Mouse (Mus musculus): ENCODE measurements around the gene Gcnt4. TPM values are rescaled to one million over a fixed set of nuclear protein-coding genes. Genes with fewer than 3 reads are reported as not detected.
A peak's percentile ranks its signal among the peaks of the same experiment; 100 is the strongest.

Gcnt4 gene
- polyA plus RNA-seq, 1 experiment from 2014 or later: 1.3 TPM

DNA sequence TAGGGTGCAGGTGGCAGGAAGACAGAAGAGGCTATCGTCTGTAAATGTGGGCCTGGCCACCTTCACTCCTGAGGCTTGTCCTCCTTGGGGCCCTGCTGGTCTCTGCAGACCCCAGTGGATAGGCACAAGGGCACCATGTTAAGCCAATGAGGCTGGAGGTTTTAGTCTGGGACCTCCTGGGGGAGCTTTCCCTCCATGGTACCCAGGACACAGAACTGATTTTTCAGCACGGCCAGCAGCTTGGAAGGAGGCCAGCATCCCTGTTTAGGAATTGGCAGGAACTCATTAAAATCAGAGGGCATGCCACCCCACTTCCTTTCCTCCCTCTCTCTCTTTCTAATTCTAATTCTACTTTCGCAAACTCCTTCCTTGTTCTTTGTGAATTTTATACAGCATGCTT is 19.1 kb downstream of the Gcnt4 start:
- Histone ChIP-seq H3K27me3 (ENCODE audit: insufficient read depth, low read length) (no peaks in the 10 kb centered on the region), H3K36me3 (ENCODE audit: insufficient read depth, low read length) (no peaks in the 10 kb centered on the region), H3K4me3 (replicated peaks; ENCODE audit: low read depth, low read length) (no peak overlapping the region), H3K4me2 (ENCODE audit: low read length) (no peak overlapping the region), H3K9me3 (replicated peaks; ENCODE audit: low read length) (no peaks in the 10 kb centered on the region), H3K27ac (no peak overlapping the region), H3K4me1 (replicated peaks; ENCODE audit: insufficient read depth, low read length) (no peaks in the 10 kb centered on the region), H3K9ac (ENCODE audit: low read depth, low read length) (no peak overlapping the region)
- peak; percentile 17; the same call in 1 of the 2 replicates for TF ChIP-seq CTCF (IDR thresholded peaks at IDR 0.05; ENCODE audit: low read depth)
- WGBS: 41% methylated on average over 3 of the region's 3 CpGs
- peak; percentile 41 for DNase-seq (ENCODE audit: low spot score)
- no peak for ATAC-seq (replicated peaks; ENCODE audit: low FRiP score, low read depth)

DNA sequence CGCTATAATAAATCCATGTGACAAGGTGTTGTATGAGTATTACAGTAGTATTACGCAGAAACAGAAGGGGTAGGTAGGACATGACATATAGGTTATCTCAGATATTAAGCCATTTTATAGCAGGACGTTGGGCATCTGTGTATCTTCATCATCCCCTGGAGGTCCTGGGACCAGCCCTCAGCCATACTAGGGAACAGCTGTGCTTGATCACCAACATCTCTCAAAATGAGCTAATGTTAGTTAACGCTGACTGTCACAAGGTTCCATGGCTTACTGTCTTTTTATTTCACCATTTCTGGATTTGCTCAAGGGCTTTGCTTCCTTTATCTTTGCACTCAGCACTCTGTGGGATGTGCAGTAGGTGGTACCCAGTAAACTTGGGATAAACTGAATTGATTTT is 21.3 kb downstream of the Gcnt4 start:
- Histone ChIP-seq H3K4me1 (replicated peaks; ENCODE audit: insufficient read depth, low read length) (no peaks in the 10 kb centered on the region), H3K27me3 (ENCODE audit: insufficient read depth, low read length) (no peaks in the 10 kb centered on the region), H3K9ac (ENCODE audit: low read depth, low read length) (no peak overlapping the region), H3K9me3 (replicated peaks; ENCODE audit: low read length) (no peaks in the 10 kb centered on the region), H3K4me2 (ENCODE audit: low read length) (no peak overlapping the region), H3K36me3 (ENCODE audit: insufficient read depth, low read length) (no peaks in the 10 kb centered on the region), H3K4me3 (replicated peaks; ENCODE audit: low read depth, low read length) (no peak overlapping the region), H3K27ac (no peak overlapping the region)
- no peak for DNase-seq (ENCODE audit: low spot score)
- no peak for ATAC-seq (replicated peaks; ENCODE audit: low FRiP score, low read depth)
- no peak for TF ChIP-seq CTCF (IDR thresholded peaks at IDR 0.05; ENCODE audit: low read depth)
- WGBS: 83% methylated on average over 4 of the region's 4 CpGs

DNA sequence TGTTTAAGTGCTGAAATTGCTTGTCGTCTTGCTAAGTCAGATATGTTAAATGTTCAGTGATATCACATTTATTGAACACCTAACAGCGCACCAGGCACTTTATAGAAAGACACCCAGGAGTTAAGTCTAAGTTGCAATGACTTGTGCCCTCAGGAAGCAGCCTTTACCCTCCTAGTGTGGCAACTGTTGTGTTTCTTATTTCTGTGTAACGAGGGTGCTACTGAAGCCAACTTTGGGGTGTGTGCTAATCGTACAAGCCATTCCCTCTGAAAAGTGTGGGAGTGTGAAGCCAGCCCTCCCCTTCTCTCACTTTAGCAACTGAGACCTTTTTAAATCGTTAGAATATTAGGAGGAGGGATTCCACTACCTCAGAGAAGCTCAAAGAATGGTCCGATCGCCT is 23.2 kb downstream of the Gcnt4 start:
- DNase-seq (ENCODE audit: low spot score) (no peak), ATAC-seq (replicated peaks; ENCODE audit: low FRiP score, low read depth) (no peak)
- Histone ChIP-seq H3K4me3 (replicated peaks; ENCODE audit: low read depth, low read length) (no peak overlapping the region), H3K9ac (ENCODE audit: low read depth, low read length) (no peak overlapping the region), H3K9me3 (replicated peaks; ENCODE audit: low read length) (no peaks in the 10 kb centered on the region), H3K4me2 (ENCODE audit: low read length) (no peak overlapping the region), H3K4me1 (replicated peaks; ENCODE audit: insufficient read depth, low read length) (no peaks in the 10 kb centered on the region), H3K27ac (no peak overlapping the region), H3K27me3 (ENCODE audit: insufficient read depth, low read length) (no peaks in the 10 kb centered on the region), H3K36me3 (ENCODE audit: insufficient read depth, low read length) (no peaks in the 10 kb centered on the region)
- 74% methylated on average over 7 of the region's 7 CpGs for WGBS
- TF ChIP-seq CTCF (IDR thresholded peaks at IDR 0.05; ENCODE audit: low read depth): no peak

DNA sequence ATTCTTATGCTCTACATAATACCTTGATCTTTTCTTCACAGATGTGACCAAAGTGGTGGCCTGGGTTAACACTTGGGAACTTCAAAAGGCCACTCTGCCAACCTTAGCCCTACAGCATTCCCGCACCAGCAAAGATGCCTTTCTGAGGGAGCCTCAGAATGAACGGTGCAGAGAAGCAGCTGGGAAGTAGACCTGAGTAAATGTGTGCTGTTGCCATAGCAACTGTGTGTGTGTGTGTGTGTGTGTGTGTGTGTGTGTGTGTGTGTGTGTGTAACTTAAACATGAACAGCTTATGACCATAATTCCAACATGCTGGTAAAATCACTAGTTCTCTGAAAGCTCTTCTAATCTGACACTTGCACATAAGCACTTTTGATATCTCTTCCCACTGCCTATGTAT is 27.4 kb downstream of the Gcnt4 start:
- no peaks in the 10 kb centered on the region for H3K36me3 ChIP-seq (ENCODE audit: insufficient read depth, low read length)
- H3K27ac ChIP-seq: no peak overlapping the region
- H3K4me3 ChIP-seq (replicated peaks; ENCODE audit: low read depth, low read length): no peak overlapping the region
- H3K4me2 ChIP-seq (ENCODE audit: low read length): no peak overlapping the region
- no peak for TF ChIP-seq CTCF (IDR thresholded peaks at IDR 0.05; ENCODE audit: low read depth)
- no peak overlapping the region for H3K9ac ChIP-seq (ENCODE audit: low read depth, low read length)
- no peaks in the 10 kb centered on the region for H3K9me3 ChIP-seq (replicated peaks; ENCODE audit: low read length)
- ATAC-seq (replicated peaks; ENCODE audit: low FRiP score, low read depth) (no peak), DNase-seq (ENCODE audit: low spot score) (no peak)
- H3K27me3 ChIP-seq (ENCODE audit: insufficient read depth, low read length): no peaks in the 10 kb centered on the region
- no peaks in the 10 kb centered on the region for H3K4me1 ChIP-seq (replicated peaks; ENCODE audit: insufficient read depth, low read length)
- WGBS: 43% methylated on average over 2 of the region's 2 CpGs

DNA sequence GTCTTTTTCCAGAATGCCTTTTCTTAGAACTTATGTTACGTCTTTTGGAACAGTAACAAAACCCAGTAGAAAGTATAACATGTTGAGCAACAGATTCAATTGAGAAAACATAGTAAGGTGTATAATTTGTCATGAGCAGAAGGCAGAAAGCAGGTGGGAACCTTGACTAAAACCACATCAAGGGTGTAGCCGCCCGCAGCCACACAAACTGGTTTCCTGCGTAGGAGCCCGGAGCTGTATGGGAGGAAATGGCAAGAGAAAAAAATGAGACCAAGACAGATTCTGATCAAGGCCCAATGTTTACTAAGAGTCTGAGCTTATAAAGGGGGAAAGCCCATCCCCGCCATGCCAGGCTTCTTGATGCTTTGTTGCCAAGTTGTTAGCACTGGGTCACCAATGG is 32.0 kb downstream of the Gcnt4 start:
- no peak overlapping the region for H3K4me3 ChIP-seq (replicated peaks; ENCODE audit: low read depth, low read length)
- no peak for TF ChIP-seq CTCF (IDR thresholded peaks at IDR 0.05; ENCODE audit: low read depth)
- no peaks in the 10 kb centered on the region for H3K36me3 ChIP-seq (ENCODE audit: insufficient read depth, low read length)
- no peaks in the 10 kb centered on the region for H3K9me3 ChIP-seq (replicated peaks; ENCODE audit: low read length)
- no peak overlapping the region for H3K27ac ChIP-seq
- DNase-seq (ENCODE audit: low spot score) (peak; percentile 16), ATAC-seq (replicated peaks; ENCODE audit: low FRiP score, low read depth) (no peak)
- no peak overlapping the region for H3K9ac ChIP-seq (ENCODE audit: low read depth, low read length)
- H3K4me1 ChIP-seq (replicated peaks; ENCODE audit: insufficient read depth, low read length): no peaks in the 10 kb centered on the region
- no peaks in the 10 kb centered on the region for H3K27me3 ChIP-seq (ENCODE audit: insufficient read depth, low read length)
- H3K4me2 ChIP-seq (ENCODE audit: low read length): no peak overlapping the region
- WGBS: 60% methylated on average over 6 of the region's 6 CpGs

DNA sequence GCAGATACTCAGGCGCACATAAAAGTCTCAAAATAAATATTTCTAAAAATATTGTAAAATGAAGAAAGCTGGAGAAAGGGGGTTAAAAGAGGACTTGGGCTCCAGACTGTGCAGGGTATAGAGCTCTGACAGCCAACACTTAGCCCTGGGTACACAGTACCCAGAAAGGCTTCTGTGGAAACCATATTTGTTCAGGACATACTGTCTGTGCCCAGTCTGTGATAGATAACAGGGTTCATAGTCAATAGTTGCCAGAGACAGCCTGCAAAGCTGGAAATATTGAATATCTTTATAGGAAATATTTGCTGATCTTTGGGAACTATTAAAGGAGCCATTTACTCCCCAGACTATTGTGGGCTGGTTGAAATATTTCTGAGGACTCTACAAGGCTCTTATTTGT is 35.5 kb downstream of the Gcnt4 start:
- H3K9me3 ChIP-seq (replicated peaks; ENCODE audit: low read length): no peaks in the 10 kb centered on the region
- H3K27ac ChIP-seq: no peak overlapping the region
- no peaks in the 10 kb centered on the region for H3K4me1 ChIP-seq (replicated peaks; ENCODE audit: insufficient read depth, low read length)
- 88% methylated on average over 1 of the region's 1 CpGs for whole genome bisulfite sequencing
- no peak overlapping the region for H3K4me2 ChIP-seq (ENCODE audit: low read length)
- ATAC-seq (replicated peaks; ENCODE audit: low FRiP score, low read depth) (no peak), DNase-seq (ENCODE audit: low spot score) (no peak)
- H3K4me3 ChIP-seq (replicated peaks; ENCODE audit: low read depth, low read length): no peak overlapping the region
- H3K9ac ChIP-seq (ENCODE audit: low read depth, low read length): no peak overlapping the region
- no peaks in the 10 kb centered on the region for H3K27me3 ChIP-seq (ENCODE audit: insufficient read depth, low read length)
- no peaks in the 10 kb centered on the region for H3K36me3 ChIP-seq (ENCODE audit: insufficient read depth, low read length)
- TF ChIP-seq CTCF (IDR thresholded peaks at IDR 0.05; ENCODE audit: low read depth): no peak

DNA sequence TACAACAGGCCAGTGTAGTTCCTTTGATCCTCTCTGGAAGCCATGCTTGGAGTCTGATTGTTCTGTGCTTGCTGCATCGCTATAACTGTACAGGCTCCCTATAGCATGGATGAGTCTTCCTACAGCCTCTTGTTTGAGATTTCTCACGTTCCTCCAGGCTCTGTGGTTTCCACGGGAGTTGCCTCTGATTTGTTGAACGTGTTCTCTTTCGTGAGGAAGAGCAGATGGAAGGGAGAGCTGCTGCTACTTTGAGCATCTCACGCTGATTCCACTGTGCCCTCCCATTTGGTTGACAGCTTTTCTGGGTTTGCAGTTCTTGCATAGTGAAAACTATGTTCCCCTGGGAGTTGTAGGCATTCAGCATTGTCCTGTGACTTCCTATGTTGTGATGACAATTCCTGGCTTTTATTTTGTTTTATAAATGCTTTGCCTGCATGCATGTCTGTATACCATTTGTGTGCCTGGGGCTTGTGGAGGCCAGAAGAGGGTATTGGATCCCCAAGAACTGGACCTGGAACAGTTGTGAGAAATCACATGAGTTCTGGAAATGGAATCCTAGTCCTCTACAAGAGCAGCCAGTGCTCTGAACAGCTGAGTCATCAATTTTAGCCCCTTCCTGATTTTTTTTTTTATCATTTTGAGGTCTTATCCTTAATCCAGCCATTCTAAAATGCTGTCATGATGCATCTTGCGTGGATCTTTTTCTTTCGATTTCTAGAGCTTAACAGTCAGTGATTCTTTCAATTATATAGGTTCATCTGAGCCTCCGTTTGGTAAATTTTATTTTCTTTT is 37.1 kb downstream of the Gcnt4 start:
- Histone ChIP-seq H3K27ac (no peak overlapping the region), H3K4me1 (replicated peaks; ENCODE audit: insufficient read depth, low read length) (no peaks in the 10 kb centered on the region), H3K27me3 (ENCODE audit: insufficient read depth, low read length) (no peaks in the 10 kb centered on the region), H3K4me2 (ENCODE audit: low read length) (no peak overlapping the region), H3K9me3 (replicated peaks; ENCODE audit: low read length) (no peaks in the 10 kb centered on the region), H3K9ac (ENCODE audit: low read depth, low read length) (no peak overlapping the region), H3K4me3 (replicated peaks; ENCODE audit: low read depth, low read length) (no peak overlapping the region), H3K36me3 (ENCODE audit: insufficient read depth, low read length) (no peaks in the 10 kb centered on the region)
- DNase-seq (ENCODE audit: low spot score) (no peak), ATAC-seq (replicated peaks; ENCODE audit: low FRiP score, low read depth) (no peak)
- no peak for TF ChIP-seq CTCF (IDR thresholded peaks at IDR 0.05; ENCODE audit: low read depth)
- 77% methylated on average over 9 of the region's 9 CpGs for WGBS

Data from kidney, postnatal 0 days (tissue).